8 mouse cellular contexts compared by ENCODE assay signal in genomic region chr13:55362453-55363060, GRCm38 (mm10). TPM values are rescaled to one million over a fixed set of nuclear protein-coding genes. Genes with fewer than 3 reads are reported as not detected.
A peak's percentile ranks its signal among the peaks of the same experiment; 100 is the strongest.
DNase-seq lines count a peak whose midpoint lies in the region; ATAC-seq and TF ChIP-seq lines count a peak whose summit lies in the region.

Gene Lman2 (minus strand): TSS chr13:55362783.

- DNase-seq in brain, embryonic 14.5 days (ENCODE audit: low read depth), result peak; percentile 100
- peak; percentile 99 for DNase-seq in liver, adult 2 months (ENCODE audit: extremely low read depth, low read depth, low spot score)
- DNase-seq in splenic B cell, adult 2 months (ENCODE audit: low read depth, low spot score), result peak; percentile 97

- H3K27me3 ChIP-seq in C2C12 (ENCODE audit: control insufficient read depth, insufficient read depth, insufficient read length) (peaks cover 3% of the 10 kb centered on the region), myocyte (ENCODE audit: control insufficient read depth, insufficient read depth, insufficient read length) (peaks cover 7% of the 10 kb centered on the region)
- H3K27me3 ChIP-seq in erythroblast, embryonic 14.5 days (ENCODE audit: control insufficient read depth), result no peaks in the 10 kb centered on the region; the same call in 1 of the 2 replicates
- no peaks in the 10 kb centered on the region for H3K27me3 ChIP-seq in heart, embryonic 11.5 days (ENCODE audit: control insufficient read depth, insufficient read depth, low read length)
- H3K27me3 ChIP-seq in kidney, embryonic 16.5 days (ENCODE audit: insufficient read depth, low read length), result no peaks in the 10 kb centered on the region
- no peaks in the 10 kb centered on the region for H3K27me3 ChIP-seq in liver, adult 2 months (ENCODE audit: control insufficient read depth, insufficient read depth, low read length)
- H3K27me3 ChIP-seq in splenic B cell, adult 2 months (ENCODE audit: control insufficient read depth, insufficient read depth, low read length, poor library complexity, severe bottlenecking), result no peaks in the 10 kb centered on the region

- peak; percentile 98 for ATAC-seq in heart, embryonic 11.5 days (replicated peaks; ENCODE audit: insufficient number of reproducible peaks, low FRiP score, low TSS enrichment)
- peak; percentile 99 for ATAC-seq in kidney, embryonic 16.5 days (ENCODE audit: low FRiP score, low TSS enrichment)

- H3ac ChIP-seq in C2C12 (ENCODE audit: control insufficient read depth, insufficient read length, low read depth) (peak within 1 kb of the TSS; percentile 90), myocyte (ENCODE audit: control insufficient read depth, insufficient read length) (peak within 1 kb of the TSS; percentile 20)

- under 1% methylated on average over 35 of the region's 35 CpGs for WGBS in heart, embryonic 11.5 days (ENCODE audit: insufficient replicate concordance)
- under 1% methylated on average over 35 of the region's 35 CpGs for WGBS in kidney, embryonic 16.5 days
- WGBS in liver, adult 2 months, result under 1% methylated on average over 35 of the region's 35 CpGs

- H3K27ac ChIP-seq in heart, embryonic 11.5 days (ENCODE audit: low read depth, low read length), result peak within 1 kb of the TSS; percentile 94
- H3K27ac ChIP-seq in kidney, embryonic 16.5 days (ENCODE audit: low read length), result peak within 1 kb of the TSS; percentile 98
- peak within 1 kb of the TSS; percentile 85 for H3K27ac ChIP-seq in liver, adult 2 months (replicated peaks; ENCODE audit: insufficient read depth, low read depth, low read length)

- no peak for TF ChIP-seq CTCF in C2C12 (IDR thresholded peaks at IDR 0.05; ENCODE audit: control insufficient read depth, insufficient read depth, insufficient read length)
- no peak for TF ChIP-seq CTCF in brain, embryonic 14.5 days (IDR thresholded peaks at IDR 0.05; ENCODE audit: borderline replicate concordance, extremely low read depth, insufficient read depth, insufficient read length)
- no peak for TF ChIP-seq CTCF in liver, adult 2 months (IDR thresholded peaks at IDR 0.05; ENCODE audit: low read depth, low read length)

- peak; percentile 42; the same call in 1 of the 2 replicates for TF ChIP-seq POLR2A in brain, embryonic 14.5 days (IDR thresholded peaks at IDR 0.05; ENCODE audit: borderline replicate concordance, extremely low read depth, insufficient read depth, insufficient read length, poor library complexity, severe bottlenecking)
- TF ChIP-seq POLR2A in liver, adult 2 months (IDR thresholded peaks at IDR 0.05; ENCODE audit: extremely low read depth, insufficient read depth, low read length), result peak; percentile 84
- peak; percentile 49 for TF ChIP-seq POLR2A in myocyte (IDR thresholded peaks at IDR 0.05; ENCODE audit: insufficient read length, low read depth)

- H3K79me3 ChIP-seq in C2C12 (ENCODE audit: low read depth), result peaks cover 44% of the 10 kb centered on the region

- H3K4me2 ChIP-seq in heart, embryonic 11.5 days, result peak within 1 kb of the TSS; percentile 74
- H3K4me2 ChIP-seq in kidney, embryonic 16.5 days (replicated peaks; ENCODE audit: low read depth, low read length), result peak within 1 kb of the TSS; percentile 76
- peak within 1 kb of the TSS; percentile 86 for H3K4me2 ChIP-seq in myocyte (ENCODE audit: low read depth)

- H3K4me3 ChIP-seq in C2C12 (ENCODE audit: insufficient read depth, poor library complexity, severe bottlenecking) (peak within 1 kb of the TSS; percentile 97), myocyte (peak within 1 kb of the TSS; percentile 70)
- H3K4me3 ChIP-seq in erythroblast, embryonic 14.5 days (replicated peaks), result peak within 1 kb of the TSS; percentile 100
- peak within 1 kb of the TSS; percentile 99 for H3K4me3 ChIP-seq in heart, embryonic 11.5 days (ENCODE audit: low read depth, low read length)
- H3K4me3 ChIP-seq in kidney, embryonic 16.5 days (ENCODE audit: low read length), result peak within 1 kb of the TSS; percentile 84
- peak within 1 kb of the TSS; percentile 85 for H3K4me3 ChIP-seq in liver, adult 2 months (ENCODE audit: insufficient read depth, low read depth, low read length)

- peaks cover 59% of the 10 kb centered on the region for H3K4me1 ChIP-seq in erythroblast, embryonic 14.5 days (ENCODE audit: control insufficient read depth)
- H3K4me1 ChIP-seq in heart, embryonic 11.5 days (ENCODE audit: control insufficient read depth, insufficient read depth, low read length), result peaks cover 13% of the 10 kb centered on the region
- H3K4me1 ChIP-seq in kidney, embryonic 16.5 days (ENCODE audit: insufficient read depth, low read length), result peaks cover 17% of the 10 kb centered on the region
- H3K4me1 ChIP-seq in liver, adult 2 months (ENCODE audit: control insufficient read depth, insufficient read depth, low read length), result peaks cover 10% of the 10 kb centered on the region

- H3K9ac ChIP-seq in heart, embryonic 11.5 days (ENCODE audit: low read depth, low read length), result peak within 1 kb of the TSS; percentile 96
- H3K9ac ChIP-seq in kidney, embryonic 16.5 days (replicated peaks; ENCODE audit: low read length), result peak within 1 kb of the TSS; percentile 87
- H3K9ac ChIP-seq in liver, adult 2 months (ENCODE audit: low read depth, low read length), result peak within 1 kb of the TSS; percentile 90

- H3K9me3 ChIP-seq in erythroblast, embryonic 14.5 days (ENCODE audit: control insufficient read depth, low read length), result no peaks in the 10 kb centered on the region
- H3K9me3 ChIP-seq in heart, embryonic 11.5 days (replicated peaks; ENCODE audit: control insufficient read depth, low read length), result no peaks in the 10 kb centered on the region
- H3K9me3 ChIP-seq in kidney, embryonic 16.5 days (ENCODE audit: low read length), result no peaks in the 10 kb centered on the region

- H3K36me3 ChIP-seq in C2C12 (ENCODE audit: control insufficient read depth, insufficient read depth) (peaks cover 20% of the 10 kb centered on the region), myocyte (ENCODE audit: control insufficient read depth, insufficient read depth) (peaks cover 10% of the 10 kb centered on the region)
- H3K36me3 ChIP-seq in erythroblast, embryonic 14.5 days (ENCODE audit: control insufficient read depth), result peaks cover 39% of the 10 kb centered on the region
- peaks cover 7% of the 10 kb centered on the region for H3K36me3 ChIP-seq in heart, embryonic 11.5 days (ENCODE audit: control insufficient read depth, insufficient read depth, low read length)
- H3K36me3 ChIP-seq in kidney, embryonic 16.5 days (ENCODE audit: insufficient read depth, low read length), result peaks cover 18% of the 10 kb centered on the region; the same call in 1 of the 2 replicates
- peaks cover 20% of the 10 kb centered on the region for H3K36me3 ChIP-seq in liver, adult 2 months (ENCODE audit: control insufficient read depth, insufficient read depth, low read length)
- peaks cover 4% of the 10 kb centered on the region; the same call in 1 of the 2 replicates for H3K36me3 ChIP-seq in splenic B cell, adult 2 months (ENCODE audit: control insufficient read depth, insufficient read depth, low read length, poor library complexity, severe bottlenecking)

- H3K79me2 ChIP-seq in C2C12 (ENCODE audit: control insufficient read depth, insufficient read depth), result peaks cover 49% of the 10 kb centered on the region
- H3K79me2 ChIP-seq in liver, adult 2 months (ENCODE audit: control insufficient read depth, insufficient read depth, low read length), result peaks cover 31% of the 10 kb centered on the region
- peaks cover 47% of the 10 kb centered on the region for H3K79me2 ChIP-seq in myocyte (ENCODE audit: control insufficient read depth, insufficient read depth)

TF ChIP-seq in C2C12, 6 proteins besides CTCF, POLR2A, EP300 and RAD21:
- TF ChIP-seq FOSL1 (IDR thresholded peaks at IDR 0.05; ENCODE audit: insufficient read depth, low read length, poor library complexity, severe bottlenecking) (no peak), MYOD1 (IDR thresholded peaks at IDR 0.05; ENCODE audit: control insufficient read depth, insufficient read length, low read depth) (no peak), USF1 (IDR thresholded peaks at IDR 0.05; ENCODE audit: low read depth) (no peak), MYOG (IDR thresholded peaks at IDR 0.05; ENCODE audit: control insufficient read depth, extremely low read depth, insufficient read length) (no peak), CEBPB (IDR thresholded peaks at IDR 0.05; ENCODE audit: low read depth) (peak; percentile 22), MAX (IDR thresholded peaks at IDR 0.05) (peak; percentile 62)
TF ChIP-seq in C2C12: peak in this region for 2.

TF ChIP-seq in myocyte, 11 proteins besides CTCF, POLR2A, EP300 and RAD21:
- TF ChIP-seq E2F4 (IDR thresholded peaks at IDR 0.05; ENCODE audit: insufficient read depth) (peak; percentile 38), MYOG (IDR thresholded peaks at IDR 0.05; ENCODE audit: control insufficient read depth in 1 of 3, insufficient read depth in 1 of 3, insufficient read length in 2 of 3, low read depth in 2 of 3) (no peak), SRF (IDR thresholded peaks at IDR 0.05; ENCODE audit: control insufficient read depth, insufficient read length, low read depth) (peak; percentile 41), POLR2AphosphoS2 (IDR thresholded peaks at IDR 0.05; ENCODE audit: insufficient read length, low read depth) (peak; percentile 20)

RNA-seq across cellular contexts. Expression of gene Lman2, which starts in this region (rescaled TPM):
- polyA plus RNA-seq in C2C12 (2012; fragmentation: generic; extraction: Trizol) (81.4 TPM), myocyte (2012; fragmentation: generic; extraction: Trizol) (84.7 TPM)
- polyA plus RNA-seq in brain, embryonic 14.5 days (2012; rRNA removed), result 61.7 and 66.2 TPM in 2 replicates
- 2.9 and 4.8 TPM in 2 replicates for polyA plus RNA-seq in erythroblast, embryonic 14.5 days (2012)
- polyA plus RNA-seq in heart, embryonic 11.5 days (2014; fragmentation: Nextera tagmentation; extraction: Ambion mirVana), result 72.5 and 90.8 TPM in 2 replicates
- polyA plus RNA-seq in kidney, embryonic 16.5 days (2015; fragmentation: Nextera tagmentation; extraction: Ambion mirVana), result 127 and 131 TPM in 2 replicates
- 112 and 127 TPM in 2 replicates for total RNA-seq in liver, adult 2 months (2014; rRNA removed)
- 136 and 143 TPM in 2 replicates for polyA plus RNA-seq in liver, adult 2 months (2012; rRNA removed)

Comparison
In these comparisons a context has a peak if more than half of its experiments do, and no peak if none do; other contexts are left out.
1. Peak in every context shown above with its lines: DNase-seq, ATAC-seq, H3K4me3 ChIP-seq and H3K27ac ChIP-seq.
2. RNA of gene Lman2 (polyA plus RNA-seq): 136 to 143 TPM in liver, adult 2 months, 127 to 131 TPM in kidney, embryonic 16.5 days, 84.7 TPM in myocyte (single experiment), 81.4 TPM in C2C12 (single experiment), 72.5 to 90.8 TPM in heart, embryonic 11.5 days and 61.7 to 66.2 TPM in brain, embryonic 14.5 days; 2.9 to 4.8 TPM in erythroblast, embryonic 14.5 days; every median in the first group is over 10 times any median in the second.